Mouse (Mus musculus): ENCODE measurements around the gene Rrad.

GRCm38 (mm10) chr8:104630981-104631663 lies at the start of gene Rrad:
- TF ChIP-seq CTCF (IDR thresholded peaks at IDR 0.05; ENCODE audit: low read depth) (no peak), EP300 (IDR thresholded peaks at IDR 0.05; ENCODE audit: low read depth) (0 out of 2 replicates have a peak, but pooled peaks have one; percentile 22)
